Mouse (Mus musculus): ENCODE data around the gene Nudt3. TPM values are rescaled to one million over a fixed set of nuclear protein-coding genes. Genes with fewer than 3 reads are reported as not detected.

Gene Nudt3
- polyA plus RNA-seq, 1 experiment from 2014 or later: 37.2 TPM

DNA sequence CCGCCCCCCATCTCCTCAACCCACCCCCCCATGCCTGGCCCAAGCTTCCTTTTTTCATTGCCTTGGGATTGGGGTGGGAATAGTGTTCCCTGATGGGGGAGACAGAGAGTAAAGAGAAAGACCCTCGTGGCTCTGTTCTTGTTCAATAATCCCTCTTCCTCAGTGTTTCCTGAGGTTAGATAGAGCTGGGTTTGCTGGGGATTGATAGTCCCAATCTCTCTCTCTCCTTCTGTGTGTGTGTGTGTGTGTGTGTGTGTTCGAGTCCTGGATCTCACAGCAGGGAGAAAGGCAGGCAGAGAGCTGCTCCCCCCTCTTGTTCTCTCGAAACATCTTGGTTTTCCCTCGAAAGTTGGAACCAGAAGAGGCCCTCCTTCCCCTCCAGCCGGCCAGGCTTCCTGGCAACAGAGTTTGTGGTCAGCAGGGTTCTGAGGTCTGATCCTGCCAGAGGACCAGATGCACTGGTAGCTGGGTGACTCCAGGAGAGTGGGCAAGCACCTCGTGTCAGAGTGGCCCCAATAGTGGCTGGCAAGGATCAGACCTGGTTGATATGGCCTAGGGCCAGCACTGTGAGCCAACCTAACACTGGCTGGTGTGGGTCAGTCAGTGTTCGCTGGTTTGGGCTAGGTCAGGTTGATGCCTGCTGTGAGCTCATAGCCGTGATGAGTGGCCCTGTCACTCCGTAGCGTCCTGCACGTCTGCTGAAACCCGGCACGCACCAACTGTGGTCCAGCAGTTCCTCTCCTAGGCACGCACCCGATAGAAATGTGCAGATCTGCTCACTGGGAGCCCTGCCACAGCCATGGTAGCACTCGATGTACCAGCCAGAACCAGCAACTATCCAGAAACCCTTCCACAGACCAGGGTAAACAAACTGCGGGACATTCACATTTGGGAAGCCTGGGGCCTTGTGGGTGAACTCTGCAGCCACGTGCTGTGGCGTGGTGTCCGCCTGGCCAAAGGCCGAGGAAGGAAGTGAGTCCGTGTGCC, 70.8 kb downstream of the Nudt3 start:
- DNase-seq (ENCODE audit: low spot score) (no peak), ATAC-seq (replicated peaks; ENCODE audit: insufficient number of reproducible peaks, low FRiP score, low TSS enrichment, low read depth) (no peak)
- Histone ChIP-seq H3K4me2 (ENCODE audit: low read depth, low read length) (no peak overlapping the region), H3K36me3 (replicated peaks; ENCODE audit: control insufficient read depth, insufficient read depth, low read depth, low read length) (no peaks in the 10 kb centered on the region), H3K9ac (replicated peaks; ENCODE audit: low read length) (no peak overlapping the region), H3K4me1 (ENCODE audit: control insufficient read depth, insufficient read depth, low read length) (peaks cover 3% of the 10 kb centered on the region; the same call in 1 of the 2 replicates), H3K4me3 (ENCODE audit: low read depth, low read length) (no peak overlapping the region), H3K9me3 (replicated peaks; ENCODE audit: control insufficient read depth, low read length) (no peaks in the 10 kb centered on the region), H3K27me3 (ENCODE audit: control insufficient read depth, insufficient read depth, low read length) (no peaks in the 10 kb centered on the region), H3K27ac (replicated peaks; ENCODE audit: low read depth, low read length) (no peak overlapping the region)
- WGBS: 80% methylated on average over 23 of the region's 23 CpGs

DNA sequence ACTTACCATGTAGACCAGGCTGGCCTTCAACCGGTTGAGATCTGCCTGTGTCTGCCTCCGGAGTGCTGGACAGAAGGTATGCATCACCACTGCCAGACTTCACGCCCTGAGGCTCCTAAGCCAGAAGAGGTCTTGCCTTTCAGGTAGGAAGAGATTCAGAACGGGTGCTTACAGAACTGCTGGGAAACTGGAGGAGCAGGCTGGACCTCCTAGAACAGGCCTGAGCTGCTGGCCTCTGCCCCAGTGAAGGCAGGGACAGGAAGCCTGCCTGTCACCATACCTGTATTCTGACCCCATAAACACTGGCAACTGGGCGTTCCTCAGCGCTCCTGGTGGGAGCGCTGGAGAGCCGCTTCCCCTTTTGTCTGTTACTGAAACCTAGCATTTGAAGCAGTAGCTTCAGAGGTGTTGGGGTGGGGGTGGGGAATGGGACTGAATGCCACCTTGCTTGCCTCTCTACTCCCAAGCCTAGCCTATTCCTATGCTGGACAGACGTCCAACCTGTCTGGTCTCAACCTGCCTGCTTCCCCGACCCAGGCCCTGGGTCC, 71.8 kb downstream of the Nudt3 start:
- no peak for ATAC-seq (replicated peaks; ENCODE audit: insufficient number of reproducible peaks, low FRiP score, low TSS enrichment, low read depth)
- Histone ChIP-seq H3K9me3 (replicated peaks; ENCODE audit: control insufficient read depth, low read length) (no peaks in the 10 kb centered on the region), H3K36me3 (replicated peaks; ENCODE audit: control insufficient read depth, insufficient read depth, low read depth, low read length) (no peaks in the 10 kb centered on the region), H3K27ac (replicated peaks; ENCODE audit: low read depth, low read length) (no peak overlapping the region), H3K27me3 (ENCODE audit: control insufficient read depth, insufficient read depth, low read length) (no peaks in the 10 kb centered on the region), H3K4me3 (ENCODE audit: low read depth, low read length) (no peak overlapping the region), H3K4me1 (ENCODE audit: control insufficient read depth, insufficient read depth, low read length) (peaks cover 3% of the 10 kb centered on the region; the same call in 1 of the 2 replicates), H3K9ac (replicated peaks; ENCODE audit: low read length) (no peak overlapping the region), H3K4me2 (ENCODE audit: low read depth, low read length) (no peak overlapping the region)
- DNase-seq (ENCODE audit: low spot score): no peak
- 56% methylated on average over 10 of the region's 10 CpGs for WGBS

DNA sequence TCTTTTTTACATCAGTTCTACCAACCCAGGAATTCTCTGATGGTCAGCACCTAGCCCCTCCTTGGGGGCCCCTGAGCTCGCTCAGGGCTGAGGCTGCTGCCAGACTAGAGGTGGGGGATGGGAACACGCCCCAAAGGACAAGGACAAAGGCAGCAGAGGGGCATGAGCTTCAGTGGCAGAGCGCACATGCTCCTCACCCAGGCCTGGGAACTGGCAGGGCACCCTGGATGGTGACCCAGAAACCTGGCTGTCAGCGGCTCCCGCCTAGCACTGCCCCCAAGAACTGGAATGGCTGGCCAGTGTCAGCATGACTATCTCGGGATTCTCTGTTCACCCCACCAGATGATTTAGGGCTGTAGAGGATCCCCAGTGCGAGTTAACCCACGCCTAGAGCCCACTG, 74.1 kb downstream of the Nudt3 start:
- Histone ChIP-seq H3K36me3 (replicated peaks; ENCODE audit: control insufficient read depth, insufficient read depth, low read depth, low read length) (no peaks in the 10 kb centered on the region), H3K4me2 (ENCODE audit: low read depth, low read length) (no peak overlapping the region), H3K4me3 (ENCODE audit: low read depth, low read length) (no peak overlapping the region), H3K27ac (replicated peaks; ENCODE audit: low read depth, low read length) (no peak overlapping the region), H3K4me1 (ENCODE audit: control insufficient read depth, insufficient read depth, low read length) (peaks cover 3% of the 10 kb centered on the region; the same call in 1 of the 2 replicates), H3K27me3 (ENCODE audit: control insufficient read depth, insufficient read depth, low read length) (no peaks in the 10 kb centered on the region), H3K9me3 (replicated peaks; ENCODE audit: control insufficient read depth, low read length) (no peaks in the 10 kb centered on the region), H3K9ac (replicated peaks; ENCODE audit: low read length) (peak overlapping the region; percentile 7)
- WGBS: 47% methylated on average over 8 of the region's 8 CpGs
- no peak for ATAC-seq (replicated peaks; ENCODE audit: insufficient number of reproducible peaks, low FRiP score, low TSS enrichment, low read depth)
- DNase-seq (ENCODE audit: low spot score): no peak

DNA sequence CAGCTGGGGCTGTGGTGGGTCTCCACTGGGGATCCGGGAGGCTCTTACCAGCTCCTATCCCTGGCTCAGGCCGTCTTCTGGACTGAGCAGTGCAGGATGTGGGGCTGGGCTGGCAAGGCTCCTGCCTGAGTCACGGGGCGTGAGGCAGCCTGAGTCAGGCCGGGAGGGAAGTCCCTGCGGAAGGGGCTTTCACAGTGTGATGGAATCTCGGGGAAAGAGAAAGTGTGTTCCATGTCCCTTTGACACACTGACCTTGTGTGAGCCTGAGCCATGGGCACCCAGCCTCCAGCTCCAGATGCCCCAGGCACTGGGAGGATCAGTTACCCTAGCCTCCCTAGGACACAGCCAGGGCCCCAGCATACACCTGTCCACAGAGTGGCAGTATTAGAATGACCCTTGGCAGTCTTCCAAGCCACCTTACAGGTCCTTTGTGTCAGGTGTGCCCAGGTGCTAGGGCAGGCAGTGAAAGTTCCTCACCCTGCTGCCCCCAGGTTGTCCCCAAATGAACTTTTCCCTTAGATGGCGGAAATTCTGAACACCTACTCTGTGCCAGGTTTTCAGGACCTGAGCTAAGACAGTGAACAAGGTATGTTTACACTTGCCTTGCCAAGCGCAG, 75.9 kb downstream of the Nudt3 start:
- Histone ChIP-seq H3K4me3 (ENCODE audit: low read depth, low read length) (no peak overlapping the region), H3K4me1 (ENCODE audit: control insufficient read depth, insufficient read depth, low read length) (peaks cover 3% of the 10 kb centered on the region; the same call in 1 of the 2 replicates), H3K9me3 (replicated peaks; ENCODE audit: control insufficient read depth, low read length) (no peaks in the 10 kb centered on the region), H3K36me3 (replicated peaks; ENCODE audit: control insufficient read depth, insufficient read depth, low read depth, low read length) (no peaks in the 10 kb centered on the region), H3K9ac (replicated peaks; ENCODE audit: low read length) (no peak overlapping the region), H3K27ac (replicated peaks; ENCODE audit: low read depth, low read length) (no peak overlapping the region), H3K27me3 (ENCODE audit: control insufficient read depth, insufficient read depth, low read length) (no peaks in the 10 kb centered on the region), H3K4me2 (ENCODE audit: low read depth, low read length) (no peak overlapping the region)
- no peak for ATAC-seq (replicated peaks; ENCODE audit: insufficient number of reproducible peaks, low FRiP score, low TSS enrichment, low read depth)
- no peak for DNase-seq (ENCODE audit: low spot score)
- WGBS: 67% methylated on average over 9 of the region's 9 CpGs

DNA sequence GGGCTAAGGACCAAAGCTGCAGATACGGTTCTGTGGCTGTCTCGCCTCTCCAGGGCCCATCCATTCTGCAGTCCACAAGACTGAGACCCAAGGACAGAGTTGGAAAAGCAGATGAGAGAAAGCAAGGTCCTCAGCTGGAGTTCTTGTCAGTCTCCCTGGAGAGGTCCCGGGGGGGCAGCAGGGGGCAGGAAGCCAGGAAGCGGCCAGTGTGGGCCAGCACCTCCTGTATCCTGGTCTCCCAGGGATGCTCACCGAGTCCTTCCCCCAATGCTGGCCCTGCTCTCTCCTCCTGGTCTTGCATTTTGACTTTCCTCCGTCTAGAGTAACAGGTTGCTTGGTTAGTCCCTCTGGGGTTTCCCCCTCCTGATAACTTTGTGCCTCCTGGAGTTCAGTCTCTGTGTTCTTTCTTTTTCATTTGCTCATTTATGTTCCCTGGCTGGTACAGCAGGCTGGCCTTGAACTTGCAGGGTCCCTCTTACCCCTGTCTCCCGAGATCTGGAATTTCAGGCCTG, 76.7 kb downstream of the Nudt3 start:
- Histone ChIP-seq H3K4me3 (ENCODE audit: low read depth, low read length) (no peak overlapping the region), H3K4me2 (ENCODE audit: low read depth, low read length) (no peak overlapping the region), H3K36me3 (replicated peaks; ENCODE audit: control insufficient read depth, insufficient read depth, low read depth, low read length) (no peaks in the 10 kb centered on the region), H3K9ac (replicated peaks; ENCODE audit: low read length) (no peak overlapping the region), H3K27ac (replicated peaks; ENCODE audit: low read depth, low read length) (no peak overlapping the region), H3K27me3 (ENCODE audit: control insufficient read depth, insufficient read depth, low read length) (no peaks in the 10 kb centered on the region), H3K9me3 (replicated peaks; ENCODE audit: control insufficient read depth, low read length) (no peaks in the 10 kb centered on the region), H3K4me1 (ENCODE audit: control insufficient read depth, insufficient read depth, low read length) (peaks cover 3% of the 10 kb centered on the region; the same call in 1 of the 2 replicates)
- WGBS: 66% methylated on average over 7 of the region's 7 CpGs
- no peak for ATAC-seq (replicated peaks; ENCODE audit: insufficient number of reproducible peaks, low FRiP score, low TSS enrichment, low read depth)
- DNase-seq (ENCODE audit: low spot score): no peak

- H3K27ac ChIP-seq (replicated peaks; ENCODE audit: low read depth, low read length): no peak overlapping the region
- H3K36me3 ChIP-seq (replicated peaks; ENCODE audit: control insufficient read depth, insufficient read depth, low read depth, low read length): no peaks in the 10 kb centered on the region
- WGBS: 45% methylated on average over 12 of the region's 12 CpGs
- ATAC-seq (replicated peaks; ENCODE audit: insufficient number of reproducible peaks, low FRiP score, low TSS enrichment, low read depth) (no peak), DNase-seq (ENCODE audit: low spot score) (peak; percentile 29)
- H3K27me3 ChIP-seq (ENCODE audit: control insufficient read depth, insufficient read depth, low read length): no peaks in the 10 kb centered on the region
- H3K4me3 ChIP-seq (ENCODE audit: low read depth, low read length): no peak overlapping the region
- H3K9ac ChIP-seq (replicated peaks; ENCODE audit: low read length): no peak overlapping the region
- H3K4me2 ChIP-seq (ENCODE audit: low read depth, low read length): no peak overlapping the region
- H3K4me1 ChIP-seq (ENCODE audit: control insufficient read depth, insufficient read depth, low read length): peaks cover 5% of the 10 kb centered on the region; the same call in 1 of the 2 replicates
- H3K9me3 ChIP-seq (replicated peaks; ENCODE audit: control insufficient read depth, low read length): no peaks in the 10 kb centered on the region
Measured at GRCm38 (mm10) chr17:27545991-27546390, 77.3 kb downstream of the Nudt3 start.

DNA sequence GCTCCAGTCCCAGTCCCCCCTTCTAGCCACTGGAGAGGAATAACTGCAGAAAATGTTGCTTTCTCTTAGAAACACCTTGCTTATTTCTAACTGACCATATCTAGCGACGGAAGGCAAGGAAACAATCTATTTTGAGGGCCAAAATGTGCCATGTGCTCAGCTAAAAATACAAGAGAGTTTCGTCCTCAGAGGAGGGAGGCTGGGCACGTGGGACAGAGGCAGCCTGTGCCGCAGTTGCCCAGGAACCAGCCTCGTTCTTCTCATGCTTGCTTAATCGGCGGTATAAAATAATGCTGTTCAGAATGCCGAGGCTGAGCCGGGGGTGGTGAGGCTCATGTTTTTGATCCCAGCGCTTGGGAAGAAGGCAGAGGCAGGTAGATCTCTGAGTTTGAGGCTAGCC, 78.7 kb downstream of the Nudt3 start:
- H3K4me2 ChIP-seq (ENCODE audit: low read depth, low read length): no peak overlapping the region
- DNase-seq (ENCODE audit: low spot score) (no peak), ATAC-seq (replicated peaks; ENCODE audit: insufficient number of reproducible peaks, low FRiP score, low TSS enrichment, low read depth) (no peak)
- no peak overlapping the region for H3K9ac ChIP-seq (replicated peaks; ENCODE audit: low read length)
- H3K36me3 ChIP-seq (replicated peaks; ENCODE audit: control insufficient read depth, insufficient read depth, low read depth, low read length): no peaks in the 10 kb centered on the region
- 89% methylated on average over 11 of the region's 11 CpGs for WGBS
- H3K9me3 ChIP-seq (replicated peaks; ENCODE audit: control insufficient read depth, low read length): no peaks in the 10 kb centered on the region
- no peak overlapping the region for H3K27ac ChIP-seq (replicated peaks; ENCODE audit: low read depth, low read length)
- no peaks in the 10 kb centered on the region for H3K27me3 ChIP-seq (ENCODE audit: control insufficient read depth, insufficient read depth, low read length)
- no peak overlapping the region for H3K4me3 ChIP-seq (ENCODE audit: low read depth, low read length)
- peaks cover 5% of the 10 kb centered on the region; the same call in 1 of the 2 replicates for H3K4me1 ChIP-seq (ENCODE audit: control insufficient read depth, insufficient read depth, low read length)
